Mouse (Mus musculus) embryonic facial prominence, embryonic 13.5 days (tissue): ENCODE results near the gene Tctn3. TPM values are rescaled to one million over a fixed set of nuclear protein-coding genes. Genes with fewer than 3 reads are reported as not detected.
"Not testable (repeated sequence)": the region's sequence is repeated elsewhere in the genome, so short reads cannot be mapped to it uniquely, and the experiment has no call there.

Experiments used
- ATAC-seq: fragments of 200-750 bp; cut with Nextera tagmentation; 2 replicates; pipeline ENCODE4 v1.8.0; 2017; ENCODE audit warnings: low read depth; ENCODE audit not compliant: insufficient number of reproducible peaks, insufficient read depth, low FRiP score, low TSS enrichment
- H3K27ac ChIP-seq: fragments of 300-500 bp; sonication (generic); 2 replicates; pipeline ENCODE4 v1.5.1; 2015; ENCODE audit warnings: moderate library complexity, mild to moderate bottlenecking, inconsistent platforms
- H3K27me3 ChIP-seq: fragments of 300-500 bp; sonication (generic); 2 replicates; pipeline ENCODE4 v1.6.1; 2015; ENCODE audit warnings: mild to moderate bottlenecking, inconsistent platforms
- H3K36me3 ChIP-seq: fragments of 300-500 bp; sonication (generic); 2 replicates; pipeline ENCODE4 v1.6.1; 2015; ENCODE audit warnings: mild to moderate bottlenecking, inconsistent platforms
- H3K4me1 ChIP-seq: fragments of 300-500 bp; sonication (generic); 2 replicates; pipeline ENCODE4 v1.6.1; 2015; ENCODE audit warnings: inconsistent platforms
- H3K4me2 ChIP-seq: fragments of 300-500 bp; sonication (generic); 2 replicates; pipeline ENCODE4 v1.6.1; 2015; ENCODE audit warnings: moderate library complexity, mild to moderate bottlenecking, inconsistent platforms
- H3K4me3 ChIP-seq: fragments of 300-500 bp; sonication (generic); 2 replicates; pipeline ENCODE4 v1.5.1; 2015; ENCODE audit warnings: mild to moderate bottlenecking, inconsistent platforms
- H3K9ac ChIP-seq: fragments of 300-500 bp; sonication (generic); 2 replicates; pipeline ENCODE4 v1.6.1; 2015; ENCODE audit warnings: mild to moderate bottlenecking, inconsistent platforms
- H3K9me3 ChIP-seq: fragments of 300-500 bp; sonication (generic); 2 replicates; pipeline ENCODE4 v1.6.1; 2016; ENCODE audit warnings: inconsistent platforms
- WGBS: fragments of 180-500 bp; shearing (Covaris S2); methylation state at CpG from one replicate; pipeline ENCODE4 v1.1.7; 2015; ENCODE audit warnings: mixed read lengths; 5-methylcytosine and 5-hydroxymethylcytosine counted together
- polyA plus RNA-seq: library from polyadenylated mRNA; unstranded; fragments of >200 nt; fragmentation: Nextera tagmentation; extraction: Ambion mirVana; gene quantifications from 2 replicates; pipeline ENCODE4 v1.2.1, GENCODE M21; 2015

The Tctn3 gene
- polyA plus RNA-seq, 1 experiment from 2014 or later, result 17.0 TPM

- Histone ChIP-seq H3K36me3 (peaks cover 26% of the 10 kb centered on the region), H3K27me3 (no peaks in the 10 kb centered on the region), H3K27ac (no peak overlapping the region), H3K9me3 (no peaks in the 10 kb centered on the region), H3K4me3 (peak overlapping the region; percentile 81), H3K4me2 (peak overlapping the region; percentile 82), H3K9ac (peak overlapping the region; percentile 84), H3K4me1 (peaks cover 17% of the 10 kb centered on the region)
- WGBS, result 48% methylated on average over 7 of the region's 7 CpGs
- ATAC-seq, result no peak
Observed at GRCm38 (mm10) chr19:40586908-40587307, 25.1 kb downstream of the Tctn3 start.

DNA sequence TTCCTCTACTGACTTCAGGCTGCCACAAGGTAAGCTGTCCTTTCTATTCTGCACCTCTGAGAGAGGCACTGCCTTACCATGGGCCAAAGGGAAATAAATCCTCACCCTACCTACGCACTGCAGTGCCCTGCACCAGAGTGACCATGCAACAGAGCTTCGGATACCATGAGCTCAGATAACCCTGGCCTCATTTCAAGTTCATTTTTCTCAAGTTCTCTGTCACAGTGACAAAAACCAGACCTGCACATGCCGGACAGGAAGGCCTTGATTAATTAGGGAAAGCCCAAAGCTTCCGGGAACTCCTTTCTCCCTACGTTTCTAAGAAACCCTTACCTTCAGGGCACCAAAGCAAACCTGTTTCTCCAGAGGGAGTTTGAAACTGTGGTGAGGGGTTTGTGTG is 30.4 kb downstream of the Tctn3 start:
- H3K4me3 ChIP-seq, result no peak overlapping the region
- no peak overlapping the region for H3K27ac ChIP-seq
- H3K4me2 ChIP-seq, result no peak overlapping the region
- H3K9ac ChIP-seq, result no peak overlapping the region
- no peaks in the 10 kb centered on the region for H3K9me3 ChIP-seq
- H3K4me1 ChIP-seq, result peaks cover 6% of the 10 kb centered on the region
- no peak for ATAC-seq
- no peaks in the 10 kb centered on the region for H3K27me3 ChIP-seq
- WGBS, result 83% methylated on average over 5 of the region's 5 CpGs
- H3K36me3 ChIP-seq, result peaks cover 73% of the 10 kb centered on the region

DNA sequence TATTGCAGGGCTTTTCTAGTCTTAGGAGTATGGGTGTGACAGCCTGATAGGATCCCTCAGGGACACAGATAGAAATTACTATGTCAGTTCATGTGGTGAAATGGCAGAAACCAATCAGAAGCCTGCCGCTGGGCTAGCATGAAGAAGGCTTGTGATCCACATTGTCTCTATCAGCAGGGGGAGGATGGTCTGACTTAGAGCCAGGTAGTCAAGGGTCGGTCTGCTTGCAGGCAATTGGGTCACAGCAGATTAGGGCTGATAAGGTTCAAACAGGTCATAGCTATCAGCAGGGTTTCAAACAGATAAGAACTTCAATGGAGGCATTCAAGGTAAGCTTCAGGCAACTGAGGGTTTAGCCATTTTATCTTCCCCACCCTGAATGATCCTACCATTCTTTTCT is 31.1 kb downstream of the Tctn3 start:
- Histone ChIP-seq H3K4me3 (no peak overlapping the region), H3K9ac (no peak overlapping the region), H3K9me3 (no peaks in the 10 kb centered on the region), H3K4me2 (no peak overlapping the region), H3K36me3 (peaks cover 80% of the 10 kb centered on the region), H3K4me1 (no peaks in the 10 kb centered on the region), H3K27me3 (no peaks in the 10 kb centered on the region), H3K27ac (no peak overlapping the region)
- WGBS, result 90% methylated on average over 2 of the region's 2 CpGs
- no peak for ATAC-seq

- H3K4me2 ChIP-seq, result no peak overlapping the region
- H3K36me3 ChIP-seq, result peaks cover 98% of the 10 kb centered on the region
- WGBS, result 86% methylated on average over 5 of the region's 5 CpGs
- no peaks in the 10 kb centered on the region for H3K4me1 ChIP-seq
- no peak overlapping the region for H3K4me3 ChIP-seq
- H3K9ac ChIP-seq, result no peak overlapping the region
- H3K27ac ChIP-seq, result no peak overlapping the region
- no peak for ATAC-seq
- H3K9me3 ChIP-seq, result peaks cover 6% of the 10 kb centered on the region
- no peaks in the 10 kb centered on the region for H3K27me3 ChIP-seq
Observed at GRCm38 (mm10) chr19:40575438-40575837, 36.6 kb downstream of the Tctn3 start.

DNA sequence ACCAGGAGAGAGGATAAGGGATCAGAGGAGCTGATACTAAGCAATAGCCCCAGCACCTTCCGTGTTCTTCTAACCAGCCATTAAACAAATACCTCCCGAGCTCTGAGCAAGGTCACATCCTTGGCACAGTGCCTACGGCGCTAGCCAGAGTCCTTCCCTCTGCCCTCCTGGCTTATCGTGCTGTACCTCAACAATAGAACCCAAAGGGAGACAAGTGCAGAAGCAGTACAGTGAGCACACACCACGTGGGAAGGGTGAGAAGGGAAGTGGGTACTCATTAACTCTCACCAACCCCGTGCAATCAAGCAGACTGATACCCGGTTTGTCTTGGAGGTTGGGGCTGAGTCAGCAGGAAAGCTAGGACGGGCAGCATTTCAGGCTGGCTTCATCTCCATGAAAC is 41.3 kb downstream of the Tctn3 start:
- Histone ChIP-seq H3K36me3 (peaks cover 99% of the 10 kb centered on the region), H3K4me2 (no peak overlapping the region)

DNA sequence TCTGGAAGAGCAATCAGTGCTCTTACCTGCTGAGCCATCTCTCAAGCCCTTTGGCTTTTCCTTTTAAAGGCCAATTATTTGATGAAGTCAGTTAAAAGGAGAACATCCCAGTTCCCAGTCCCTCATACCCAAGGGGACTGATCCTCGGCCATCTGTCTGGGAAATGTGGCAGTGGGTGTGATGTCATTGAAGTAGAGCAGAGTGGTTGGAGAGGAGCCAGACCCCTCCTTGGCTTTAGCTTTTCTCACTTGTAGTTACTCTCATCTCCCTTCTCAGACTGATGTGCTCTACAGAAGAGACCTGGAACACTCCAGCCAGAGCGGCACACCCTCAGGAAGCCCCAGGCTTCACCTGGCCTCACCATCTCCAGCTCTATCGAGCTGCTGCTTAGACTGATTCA is 44.4 kb downstream of the Tctn3 start:
- Histone ChIP-seq H3K4me3 (no peak overlapping the region), H3K27ac (no peak overlapping the region)
- no peak for ATAC-seq

More for the DNA sequence above, 41.3 kb downstream of the Tctn3 start:
- H3K9ac ChIP-seq, result no peak overlapping the region
- H3K4me1 ChIP-seq, result no peaks in the 10 kb centered on the region
- H3K4me3 ChIP-seq, result no peak overlapping the region
- 93% methylated on average over 9 of the region's 9 CpGs for WGBS
- no peak for ATAC-seq
- H3K9me3 ChIP-seq, result peaks cover 13% of the 10 kb centered on the region
- no peaks in the 10 kb centered on the region for H3K27me3 ChIP-seq
- no peak overlapping the region for H3K27ac ChIP-seq

GRCm38 (mm10) chr19:40563880-40564645 is 48.0 kb downstream of the Tctn3 start:
- no peak overlapping the region for H3K4me2 ChIP-seq
- peaks cover 73% of the 10 kb centered on the region for H3K36me3 ChIP-seq
- no peaks in the 10 kb centered on the region for H3K9me3 ChIP-seq
- no peak overlapping the region for H3K4me3 ChIP-seq
- ATAC-seq, result no peak
- 85% methylated on average over 10 of the region's 10 CpGs for WGBS
- no peaks in the 10 kb centered on the region for H3K27me3 ChIP-seq
- no peak overlapping the region for H3K9ac ChIP-seq
- no peak overlapping the region for H3K27ac ChIP-seq
- H3K4me1 ChIP-seq, result no peaks in the 10 kb centered on the region

More for the DNA sequence above, 44.4 kb downstream of the Tctn3 start:
- H3K9me3 ChIP-seq, result peaks cover 13% of the 10 kb centered on the region
- 88% methylated on average over 3 of the region's 3 CpGs for WGBS
- H3K4me2 ChIP-seq, result no peak overlapping the region
- peaks cover 98% of the 10 kb centered on the region for H3K36me3 ChIP-seq
- H3K9ac ChIP-seq, result no peak overlapping the region
- no peaks in the 10 kb centered on the region for H3K4me1 ChIP-seq
- H3K27me3 ChIP-seq, result no peaks in the 10 kb centered on the region

GRCm38 (mm10) chr19:40561521-40561920 is 50.5 kb downstream of the Tctn3 start:
- H3K27ac ChIP-seq, H3K4me3 ChIP-seq, H3K4me1 ChIP-seq, H3K27me3 ChIP-seq, H3K9ac ChIP-seq, H3K4me2 ChIP-seq, H3K9me3 ChIP-seq, ATAC-seq: not testable (repeated sequence)
- 60% methylated on average over 14 of the region's 31 CpGs for WGBS
- peaks cover 68% of the 10 kb centered on the region for H3K36me3 ChIP-seq

GRCm38 (mm10) chr19:40556029-40556428 is 56.0 kb downstream of the Tctn3 start:
- Histone ChIP-seq H3K4me1 (no peaks in the 10 kb centered on the region; the same call in 1 of the 2 replicates), H3K4me2 (no peak overlapping the region), H3K27ac (no peak overlapping the region), H3K36me3 (peaks cover 70% of the 10 kb centered on the region), H3K27me3 (no peaks in the 10 kb centered on the region), H3K9ac (no peak overlapping the region), H3K4me3 (no peak overlapping the region), H3K9me3 (no peaks in the 10 kb centered on the region)
- no peak for ATAC-seq
- 41% methylated on average over 7 of the region's 7 CpGs for WGBS

- Histone ChIP-seq H3K4me1 (no peaks in the 10 kb centered on the region; the same call in 1 of the 2 replicates), H3K9me3 (no peaks in the 10 kb centered on the region), H3K27me3 (no peaks in the 10 kb centered on the region), H3K36me3 (peaks cover 78% of the 10 kb centered on the region), H3K9ac (no peak overlapping the region), H3K27ac (no peak overlapping the region), H3K4me2 (no peak overlapping the region), H3K4me3 (no peak overlapping the region)
- 90% methylated on average over 8 of the region's 8 CpGs for WGBS
- ATAC-seq, result no peak
Observed at GRCm38 (mm10) chr19:40555136-40555535, 56.9 kb downstream of the Tctn3 start.

GRCm38 (mm10) chr19:40554343-40554742 is 57.7 kb downstream of the Tctn3 start:
- H3K4me3 ChIP-seq, result no peak overlapping the region
- H3K4me2 ChIP-seq, result no peak overlapping the region
- 91% methylated on average over 11 of the region's 11 CpGs for WGBS
- no peaks in the 10 kb centered on the region for H3K27me3 ChIP-seq
- H3K9ac ChIP-seq, result no peak overlapping the region
- H3K9me3 ChIP-seq, result no peaks in the 10 kb centered on the region
- H3K36me3 ChIP-seq, result peaks cover 78% of the 10 kb centered on the region
- H3K4me1 ChIP-seq, result peaks cover 3% of the 10 kb centered on the region
- ATAC-seq, result no peak
- H3K27ac ChIP-seq, result no peak overlapping the region

DNA sequence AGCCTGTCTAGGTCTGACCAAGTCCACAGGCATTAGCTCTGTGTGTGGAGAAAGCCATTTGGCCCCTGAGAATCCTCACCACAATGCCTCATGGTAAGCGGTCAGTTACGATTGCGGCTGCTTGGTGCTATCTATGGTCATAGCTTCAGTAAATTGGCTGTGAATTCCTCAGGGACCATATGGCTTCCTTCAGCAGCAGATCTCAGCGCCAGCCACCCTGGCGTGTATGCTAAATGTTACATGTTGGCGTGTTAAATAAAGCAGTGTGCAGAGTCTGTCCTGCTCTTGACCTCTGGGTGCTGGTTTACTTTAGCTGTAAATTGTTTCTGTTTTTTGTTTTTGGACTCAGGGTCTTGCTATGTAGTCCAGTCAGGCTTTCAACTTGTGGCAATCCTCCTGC is 58.2 kb downstream of the Tctn3 start:
- Histone ChIP-seq H3K27ac (no peak overlapping the region), H3K9me3 (no peaks in the 10 kb centered on the region), H3K4me1 (peaks cover 8% of the 10 kb centered on the region), H3K36me3 (peaks cover 78% of the 10 kb centered on the region), H3K27me3 (no peaks in the 10 kb centered on the region), H3K4me3 (no peak overlapping the region), H3K4me2 (no peak overlapping the region), H3K9ac (no peak overlapping the region)
- 94% methylated on average over 6 of the region's 6 CpGs for WGBS
- ATAC-seq, result no peak
